Mouse (Mus musculus): ENCODE measurements around the gene Whrn.

Whrn gene

DNA sequence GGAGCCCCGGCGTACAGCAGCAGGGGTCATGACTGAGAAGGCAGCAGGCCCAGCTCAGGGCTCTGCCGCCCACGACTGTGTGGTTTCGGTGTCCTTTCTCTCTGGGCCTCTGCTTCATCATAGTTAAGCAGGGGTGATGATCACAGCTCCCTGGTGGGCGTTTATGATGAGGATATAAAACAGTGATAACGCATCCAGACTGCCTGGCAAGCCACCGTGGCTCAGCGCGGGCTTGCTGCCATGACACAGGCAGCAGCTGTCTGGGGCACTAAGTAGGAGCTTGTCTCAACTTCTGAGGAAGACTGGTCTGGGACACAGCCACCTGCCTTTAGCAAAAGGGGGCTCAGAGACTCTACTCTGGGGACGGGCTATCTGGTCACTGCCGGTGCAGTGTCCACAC is 112.3 kb downstream of the Whrn start:
- DNase-seq (ENCODE audit: low read depth, low spot score), result no peak

DNA sequence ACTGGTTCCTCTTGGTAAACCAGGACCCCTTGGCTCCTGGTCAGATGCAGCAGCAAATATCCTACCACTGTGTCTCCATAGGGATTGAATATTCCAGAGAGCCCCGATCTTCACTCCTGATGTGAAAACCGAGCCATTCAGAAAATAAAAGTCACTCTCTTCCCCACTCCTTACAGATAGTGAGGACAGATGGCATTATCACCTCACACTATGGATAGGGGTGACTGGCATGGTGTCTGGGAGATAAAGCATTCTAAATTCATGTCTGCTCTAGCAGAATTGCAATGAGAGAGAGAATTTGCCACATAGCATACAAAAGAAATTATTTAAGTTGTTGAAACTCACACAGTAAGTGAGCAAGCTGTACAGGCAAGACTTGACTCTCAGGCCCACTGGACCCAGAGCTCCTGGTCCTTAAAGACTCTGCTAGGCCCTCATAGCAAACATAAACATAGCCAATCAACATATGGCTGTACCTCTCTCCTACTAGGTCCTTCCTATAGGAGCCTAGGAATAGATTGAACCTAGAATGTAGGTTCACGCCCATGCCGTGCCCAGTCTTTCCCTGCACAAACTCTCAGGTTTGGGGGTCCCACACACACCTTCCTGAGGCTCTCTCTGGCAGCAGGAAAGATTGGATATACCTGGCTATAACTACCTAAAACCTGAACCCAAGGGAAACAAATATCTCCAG is 113.0 kb downstream of the Whrn start:
- DNase-seq (ENCODE audit: low read depth, low spot score), result no peak

DNA sequence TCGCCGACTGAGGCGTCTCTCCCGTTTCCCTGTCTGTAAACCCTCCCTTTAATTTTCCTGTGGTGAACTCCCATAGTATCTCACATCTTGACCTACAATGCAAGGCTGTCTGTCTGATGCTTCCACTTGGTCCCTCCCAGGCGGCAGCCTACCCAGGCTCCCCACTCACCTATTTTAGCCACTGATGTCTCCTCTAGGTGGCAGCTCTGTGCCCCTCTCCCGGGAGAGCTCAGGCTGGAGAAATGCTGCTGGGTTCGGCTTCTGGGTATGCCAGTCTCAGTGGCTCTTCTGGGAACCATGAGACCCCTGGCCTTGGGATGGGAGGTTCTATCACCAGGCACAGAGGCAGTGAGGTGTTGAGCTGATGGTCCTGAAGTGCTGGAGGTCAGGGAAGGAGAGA is 118.3 kb downstream of the Whrn start:
- DNase-seq (ENCODE audit: low read depth, low spot score), result no peak

DNA sequence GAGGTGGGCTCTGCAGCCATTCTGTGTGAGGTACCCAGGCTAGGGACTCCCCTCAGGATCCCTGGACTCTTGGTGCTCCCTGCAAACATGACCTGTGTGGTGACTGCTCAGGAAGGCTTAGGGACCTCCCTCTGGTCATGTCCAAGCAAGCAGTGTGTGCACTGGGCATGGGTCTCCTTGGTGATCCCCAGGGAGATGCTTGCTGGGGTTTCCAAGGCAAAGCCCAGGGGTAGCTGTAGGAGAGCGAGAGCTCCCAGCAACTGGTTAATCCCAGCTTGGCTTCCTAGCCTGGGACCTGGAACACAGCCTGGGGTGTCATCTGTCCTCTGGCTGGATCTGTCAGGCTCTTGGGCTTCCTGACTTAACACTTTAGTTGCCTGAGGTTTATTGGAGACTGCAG is 120.4 kb downstream of the Whrn start:
- DNase-seq (ENCODE audit: low read depth, low spot score), result no peak

DNA sequence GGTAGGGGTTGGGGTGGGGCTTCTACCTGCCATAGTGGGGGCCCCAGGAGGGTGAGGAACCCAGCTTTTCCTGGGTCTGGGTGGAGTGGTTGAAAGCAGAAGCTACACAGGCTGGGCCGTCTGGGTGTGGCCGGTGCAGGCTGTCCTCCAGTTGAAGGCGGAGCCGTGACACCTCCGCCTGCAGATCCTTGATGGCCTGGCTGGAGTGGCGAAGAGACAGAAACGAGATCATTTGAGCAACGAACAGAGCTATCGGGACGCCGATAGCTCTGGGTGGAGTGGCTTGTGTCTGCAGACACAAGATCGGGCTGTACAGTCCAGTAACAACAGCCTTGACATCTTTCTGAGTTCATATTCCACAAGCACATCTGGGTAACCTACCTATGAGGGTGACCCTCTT is 121.5 kb downstream of the Whrn start:
- no peak for DNase-seq (ENCODE audit: low read depth, low spot score)

DNA sequence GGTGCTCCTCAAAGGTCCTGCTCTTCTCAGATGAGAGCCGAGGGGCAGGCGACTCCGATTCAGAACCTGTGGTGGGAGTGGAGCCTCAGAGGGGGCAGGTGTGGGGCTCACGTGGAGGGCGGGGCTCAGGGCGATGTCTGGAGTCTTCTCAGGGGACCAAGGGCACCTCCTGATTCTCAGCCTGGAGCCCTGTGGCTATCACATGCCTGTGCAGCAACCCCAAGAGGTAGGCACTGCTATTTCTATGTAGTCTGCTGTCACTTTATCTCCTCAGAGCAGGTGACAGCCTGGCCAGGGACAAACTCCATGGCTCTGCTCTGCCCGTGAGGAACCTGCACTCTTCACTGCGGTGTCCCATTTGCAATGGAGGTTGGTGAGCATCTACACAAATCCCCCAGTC is 122.4 kb downstream of the Whrn start:
- DNase-seq (ENCODE audit: low read depth, low spot score), result no peak

DNA sequence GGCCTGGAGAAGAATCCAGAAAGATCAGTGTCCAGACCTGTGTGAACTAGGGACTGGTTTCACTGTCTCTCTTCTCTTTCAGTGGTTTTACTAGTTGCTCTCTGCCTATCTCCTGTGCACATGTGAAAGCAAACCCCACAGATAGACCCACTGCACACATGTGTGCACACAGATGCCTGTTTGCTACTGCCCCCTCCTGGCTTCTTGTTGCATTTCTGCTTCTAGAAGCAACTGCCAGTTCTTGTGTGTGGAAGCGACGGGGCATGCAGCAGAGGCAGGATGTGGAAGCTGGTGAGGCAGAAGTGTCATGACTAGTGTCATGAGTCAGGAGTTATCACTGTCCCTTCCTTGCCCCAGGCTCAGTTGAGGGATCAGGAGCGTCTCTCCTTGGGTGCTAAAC is 123.9 kb downstream of the Whrn start:
- DNase-seq (ENCODE audit: low read depth, low spot score), result peak; percentile 46

DNA sequence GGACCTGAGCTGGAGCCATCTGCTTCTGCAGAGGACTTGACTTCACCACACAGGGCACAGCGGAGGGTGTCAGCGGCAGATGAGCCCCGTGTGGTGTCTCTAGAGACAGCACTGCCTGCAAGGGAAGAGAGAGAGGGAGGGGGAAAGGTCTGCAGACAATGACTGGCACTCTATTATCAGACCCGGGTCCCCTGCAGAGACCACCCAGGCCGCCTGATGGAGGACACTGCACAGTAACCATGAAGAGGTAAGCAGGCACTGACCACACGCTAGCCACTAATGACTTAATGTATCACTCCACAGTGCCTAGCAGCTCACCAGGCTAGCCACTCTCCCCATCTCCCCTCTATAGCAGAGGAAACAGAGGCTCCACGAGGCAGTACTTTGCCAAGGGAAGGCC is 124.9 kb downstream of the Whrn start:
- no peak for DNase-seq (ENCODE audit: low read depth, low spot score)

DNA sequence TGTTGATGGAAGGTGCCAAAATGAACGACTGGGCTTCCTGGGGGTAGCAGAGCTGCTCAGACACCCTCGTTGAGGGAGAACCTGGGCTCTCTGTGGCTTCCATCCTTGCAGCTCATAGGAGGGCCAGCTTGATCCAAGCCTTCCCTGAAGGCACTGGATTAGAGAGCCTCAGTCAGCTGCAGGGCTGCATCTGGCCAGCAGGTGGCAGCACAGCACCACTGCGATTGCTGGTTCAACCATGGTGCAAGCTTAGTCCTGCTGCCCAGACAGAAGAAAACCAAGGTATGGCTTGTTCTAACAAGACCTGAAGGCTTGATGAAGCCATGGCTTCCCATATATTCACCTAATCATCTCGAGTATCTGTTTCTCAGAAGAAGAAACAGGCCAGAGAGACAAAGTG is 127.2 kb downstream of the Whrn start:
- peak; percentile 50 for DNase-seq (ENCODE audit: low read depth, low spot score)
